Mouse (Mus musculus): Measurements from ENCODE around the gene E130308A19Rik.

Gene E130308A19Rik

DNA sequence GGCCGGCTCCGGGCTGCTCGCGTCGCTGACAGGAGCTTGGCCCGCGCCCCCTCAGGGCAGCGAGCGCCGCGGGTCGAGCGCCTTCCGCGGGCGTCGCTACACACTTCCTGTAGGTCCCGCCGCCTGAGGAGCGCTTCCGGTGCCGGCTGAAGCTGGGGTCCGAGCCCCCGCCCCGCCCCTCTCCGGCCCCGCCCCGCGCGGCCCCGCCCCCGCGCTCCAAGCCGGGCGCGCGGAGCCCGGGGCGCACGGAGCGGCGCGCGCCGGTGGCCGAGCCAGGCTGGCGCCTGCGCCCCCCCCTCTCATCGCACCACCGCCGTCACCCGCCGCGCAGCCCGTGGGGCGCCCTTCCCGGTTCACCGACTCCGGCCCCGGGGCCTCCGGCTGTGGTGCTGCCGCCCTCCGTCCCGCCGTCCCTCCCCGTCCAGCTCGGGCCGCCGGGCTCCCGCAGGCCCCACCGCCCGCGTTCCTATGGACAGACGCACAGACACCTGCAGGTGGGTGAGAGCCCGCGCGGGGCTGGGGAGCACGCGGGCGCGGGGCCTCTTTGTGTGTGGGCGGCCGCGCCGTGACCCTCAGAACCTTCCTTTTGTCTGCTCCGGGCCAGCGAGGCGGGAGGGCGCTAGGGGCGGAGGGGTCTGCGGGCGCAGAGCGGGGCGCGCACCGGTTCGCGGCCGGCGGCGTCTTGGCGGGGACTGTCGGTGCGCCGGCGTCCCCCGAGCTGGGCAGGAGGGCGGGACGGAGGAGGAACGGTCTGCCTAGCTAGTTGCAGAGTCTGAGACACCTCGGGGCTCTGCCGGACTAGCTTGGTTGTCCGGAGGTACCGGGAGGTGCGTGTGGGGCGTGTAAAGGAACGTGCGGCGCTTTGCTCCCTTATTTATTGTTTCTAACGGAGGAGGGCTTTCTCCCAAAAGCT, at the start of gene E130308A19Rik:
E130308A19Rik (plus strand) TSS at position 214 of the 913 bp plus-strand sequence.
- peak; percentile 91 for DNase-seq

DNA sequence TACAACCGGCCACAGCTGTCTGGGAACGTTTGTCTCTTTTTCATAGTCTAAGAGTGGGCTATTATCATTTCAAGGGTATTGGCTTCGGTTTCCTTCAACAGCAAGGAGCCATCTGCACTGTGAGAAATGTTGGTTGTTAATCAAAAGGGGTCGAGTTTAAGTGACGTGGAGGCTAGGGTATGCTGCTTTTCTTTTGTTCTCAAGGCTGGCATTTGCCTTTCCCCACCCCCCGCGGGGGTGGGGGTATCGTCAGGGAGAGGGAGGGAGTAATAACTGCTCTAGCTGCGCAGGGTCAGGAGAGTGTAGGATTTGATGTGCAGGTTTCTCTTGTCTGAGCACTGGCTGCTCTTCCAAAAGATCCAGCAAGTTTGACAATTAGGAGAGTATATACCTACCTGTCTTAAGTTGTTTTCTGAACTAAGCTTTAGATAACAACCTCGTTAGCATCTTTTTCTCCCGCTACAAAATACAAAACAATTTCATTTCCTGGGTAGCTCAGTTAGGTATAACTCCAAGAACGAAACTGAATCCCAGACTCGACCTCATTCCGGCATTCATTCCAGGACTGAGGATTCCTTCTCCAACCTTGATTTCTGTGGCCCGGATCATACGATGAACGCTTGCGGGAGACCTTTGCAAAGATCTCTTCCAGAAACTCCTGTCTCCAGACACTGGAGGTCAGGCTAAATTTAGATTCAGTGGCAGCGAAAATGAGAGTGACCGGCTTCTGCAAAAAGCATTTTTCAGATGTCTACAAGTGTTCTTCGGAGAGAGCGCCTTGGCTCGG, 45.3 kb upstream of the E130308A19Rik start:
- peak; percentile 30 for DNase-seq

DNA sequence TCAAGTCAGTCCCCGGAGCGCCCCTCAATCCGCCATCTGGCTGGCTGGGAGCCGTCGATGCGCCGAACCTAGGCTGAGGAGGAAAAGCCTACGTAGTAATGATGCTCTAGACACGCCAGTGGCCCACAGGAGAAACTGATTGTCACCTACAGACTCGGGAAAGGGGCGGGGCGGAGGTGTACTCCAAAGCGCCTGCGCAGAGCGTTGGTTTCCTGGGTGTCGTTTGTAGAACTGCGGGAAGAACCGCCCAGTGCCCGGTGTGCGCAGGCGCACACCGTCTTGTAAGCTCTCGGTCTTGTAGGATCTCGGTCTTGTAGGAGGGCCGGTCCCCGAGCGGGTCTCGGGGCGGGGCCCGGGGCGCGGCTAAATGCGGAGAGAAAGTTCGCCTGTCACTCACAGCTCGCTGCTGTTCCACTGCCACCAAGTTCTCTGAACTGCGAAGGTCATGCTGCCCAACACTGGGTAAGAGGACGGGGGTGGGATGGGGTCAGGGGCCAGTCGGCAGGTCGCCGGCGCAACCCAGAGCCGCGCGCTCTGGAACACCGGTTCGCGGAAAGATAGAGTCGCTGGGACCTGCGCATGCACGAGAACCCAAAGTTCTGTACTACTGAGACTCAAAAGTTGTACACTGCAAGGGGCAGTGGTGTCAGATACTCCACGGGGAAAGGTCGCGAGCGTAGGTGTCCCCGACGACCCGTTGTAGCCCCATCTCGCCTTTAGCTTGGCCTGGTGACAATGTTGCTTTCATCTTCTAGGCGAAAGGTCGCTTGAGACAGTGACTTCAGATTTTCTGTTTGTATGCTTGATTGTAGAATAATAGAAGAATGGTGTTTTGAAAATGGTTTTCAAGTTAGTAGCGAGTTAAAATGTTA, 44.5 kb upstream of the E130308A19Rik start, which contains the start of gene Hsdl2:
Hsdl2 (plus strand) TSS at position 250 of the 872 bp plus-strand sequence.
- DNase-seq, result peak; percentile 99

DNA sequence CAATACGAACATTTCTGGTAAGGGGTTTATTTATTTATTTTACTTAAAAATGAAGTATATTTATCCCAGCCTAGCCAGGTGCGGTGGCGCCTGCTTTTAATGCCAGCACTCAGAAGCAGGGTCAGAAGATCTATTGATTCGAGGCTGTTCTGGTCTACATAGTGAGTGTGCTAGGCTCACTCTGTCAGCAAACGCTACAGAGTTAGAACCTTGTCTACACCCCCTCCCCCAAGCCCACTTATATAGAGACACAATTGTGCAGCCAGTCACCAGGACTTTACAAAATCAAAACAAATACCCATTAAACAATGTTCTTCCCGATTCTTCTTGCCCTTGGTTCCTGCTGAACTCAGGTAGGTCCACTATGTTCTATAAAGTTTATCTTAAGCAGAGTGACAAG, 43.8 kb upstream of the E130308A19Rik start:
- no peak for DNase-seq

DNA sequence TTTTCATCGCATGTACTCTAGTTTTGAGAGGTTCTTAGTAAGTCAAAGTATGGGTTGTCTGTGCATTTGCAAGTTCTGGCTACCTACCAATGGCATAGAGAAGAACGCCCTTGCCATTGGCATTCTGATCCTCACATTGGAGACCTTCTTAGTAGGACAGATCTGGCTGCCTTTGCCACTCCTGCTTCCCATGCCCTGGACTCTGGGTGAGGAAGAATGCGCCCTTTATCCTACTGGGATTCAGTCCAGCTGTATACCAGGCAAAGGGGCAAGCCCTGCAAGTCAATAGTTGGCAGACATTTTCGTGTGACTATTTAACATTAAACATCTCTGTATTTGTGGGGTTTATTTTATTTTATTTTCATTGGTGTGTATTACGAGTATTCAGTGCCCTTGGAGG, 40.9 kb upstream of the E130308A19Rik start:
- peak; percentile 85 for DNase-seq

DNA sequence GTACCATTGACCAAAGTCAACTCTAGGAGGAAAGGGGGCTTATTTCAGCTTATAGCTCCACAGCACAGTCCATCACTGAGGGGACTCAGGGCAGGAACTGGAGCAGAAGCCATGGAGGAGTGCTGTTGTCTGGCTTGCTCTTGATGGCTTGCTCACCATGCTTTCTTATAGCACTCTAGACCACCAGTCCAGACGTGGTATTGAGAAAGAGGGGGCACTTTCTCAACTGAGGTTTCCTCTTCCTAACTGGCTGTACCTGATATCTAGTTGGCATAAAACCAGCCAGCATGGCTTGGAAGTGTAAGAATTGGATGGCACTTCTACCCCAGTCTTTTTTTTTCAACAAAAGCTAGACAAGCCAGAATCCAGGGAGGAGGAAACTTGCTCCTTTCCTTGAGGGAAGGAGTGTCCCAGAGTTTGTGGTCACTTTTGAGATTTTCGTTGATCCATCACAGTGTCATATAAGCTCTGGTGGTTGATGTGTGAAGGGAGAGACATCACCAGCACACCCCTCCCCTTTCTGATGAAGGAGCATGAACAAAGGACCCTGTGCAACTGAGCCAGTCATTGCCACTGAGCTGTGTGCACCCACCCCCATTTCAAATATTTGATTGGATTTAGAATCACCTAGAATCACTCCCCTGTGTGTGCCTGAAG, 38.7 kb upstream of the E130308A19Rik start:
- DNase-seq, result no peak

DNA sequence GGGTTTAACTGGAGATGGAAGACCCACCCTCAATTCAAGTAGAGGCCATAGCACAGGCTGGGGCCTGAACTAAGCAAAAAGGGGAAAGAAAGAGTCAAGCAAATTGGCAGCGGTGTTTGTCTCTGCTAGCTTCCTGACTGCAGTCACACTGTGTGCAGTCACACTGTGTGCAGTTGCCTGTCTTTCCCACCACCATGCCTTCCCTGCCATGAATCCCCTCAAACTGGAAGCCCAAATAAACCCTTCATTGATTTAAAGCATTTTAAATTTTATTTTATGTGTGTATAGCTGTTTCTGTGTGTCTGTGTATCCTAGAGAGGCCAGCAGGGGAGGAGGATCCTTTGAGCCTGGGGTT, 38.2 kb upstream of the E130308A19Rik start:
- no peak for DNase-seq

DNA sequence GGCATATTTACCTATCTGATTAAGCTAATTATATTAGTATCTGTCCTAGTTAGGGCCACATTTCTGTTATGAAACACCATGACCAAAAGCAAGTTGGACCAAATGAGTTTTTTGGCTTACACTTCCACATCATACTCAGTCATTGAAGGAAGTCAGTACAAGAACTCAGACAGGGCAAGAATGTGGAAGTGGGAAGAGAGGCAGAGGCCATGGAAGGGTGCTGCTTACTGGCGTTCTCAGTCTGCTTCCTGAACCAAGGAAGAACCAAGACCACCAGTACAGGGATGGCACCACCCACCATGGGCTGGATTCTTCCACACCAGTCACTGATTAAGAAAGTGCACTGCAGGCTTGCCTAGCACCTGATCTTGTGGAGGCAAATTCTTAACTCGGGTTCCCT, 31.4 kb upstream of the E130308A19Rik start:
- no peak for DNase-seq

DNA sequence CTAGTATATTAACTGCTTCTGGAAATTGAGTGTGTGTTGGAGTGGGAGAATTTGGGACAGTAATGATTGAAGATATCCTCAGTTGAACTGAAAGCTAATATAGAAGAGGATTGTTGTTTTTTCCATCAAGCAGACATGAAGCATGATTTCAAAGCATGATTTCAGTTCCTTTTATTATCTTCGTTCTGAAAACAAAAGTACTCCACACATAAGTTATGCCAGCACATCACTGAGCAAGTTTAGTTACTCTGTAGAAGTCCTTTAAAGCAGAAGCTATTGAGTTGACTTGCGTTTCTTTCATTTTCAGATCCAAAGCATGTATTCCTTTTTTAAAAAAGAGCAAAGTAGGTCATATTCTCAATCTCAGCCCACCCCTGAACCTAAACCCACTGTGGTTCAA, 29.5 kb upstream of the E130308A19Rik start:
- DNase-seq, result no peak

DNA sequence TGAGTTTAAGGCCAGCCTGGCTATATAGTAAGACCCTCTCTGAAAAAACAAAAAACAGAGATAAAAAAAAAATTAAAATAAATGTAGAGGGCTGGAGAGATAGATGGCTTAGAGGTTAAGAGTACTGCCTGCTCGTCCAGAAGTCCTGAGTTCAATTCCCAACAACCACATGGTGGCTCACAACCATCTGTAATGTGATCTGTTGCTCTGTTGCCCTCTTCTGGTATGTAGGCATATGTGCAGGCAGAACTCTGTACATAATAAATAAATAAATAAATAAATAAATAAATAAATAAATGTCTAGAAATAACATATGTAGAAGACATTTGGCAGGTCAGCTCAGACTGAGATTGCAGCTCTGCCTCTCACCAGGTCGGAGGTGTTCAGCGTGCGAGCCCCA, 23.3 kb upstream of the E130308A19Rik start:
- no peak for DNase-seq

DNA sequence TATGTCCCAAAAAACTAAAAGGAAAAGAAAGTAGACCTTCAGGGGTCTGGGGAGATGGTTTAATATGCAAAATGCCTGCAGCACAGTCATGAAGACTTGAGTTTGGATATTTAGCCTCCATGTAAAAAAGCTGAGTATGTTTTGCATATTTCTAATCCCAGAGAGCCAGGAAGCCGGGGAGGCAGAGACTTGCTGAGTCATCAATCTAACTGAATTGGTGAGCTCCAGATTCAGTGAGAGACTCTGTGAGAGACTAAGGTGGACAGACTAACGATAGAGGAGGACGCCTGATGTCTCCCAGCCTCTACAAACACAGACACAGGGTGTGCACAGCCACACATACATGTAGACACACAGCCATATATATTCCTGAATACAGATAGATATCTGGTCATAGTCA, 21.1 kb upstream of the E130308A19Rik start:
- DNase-seq, result no peak

DNA sequence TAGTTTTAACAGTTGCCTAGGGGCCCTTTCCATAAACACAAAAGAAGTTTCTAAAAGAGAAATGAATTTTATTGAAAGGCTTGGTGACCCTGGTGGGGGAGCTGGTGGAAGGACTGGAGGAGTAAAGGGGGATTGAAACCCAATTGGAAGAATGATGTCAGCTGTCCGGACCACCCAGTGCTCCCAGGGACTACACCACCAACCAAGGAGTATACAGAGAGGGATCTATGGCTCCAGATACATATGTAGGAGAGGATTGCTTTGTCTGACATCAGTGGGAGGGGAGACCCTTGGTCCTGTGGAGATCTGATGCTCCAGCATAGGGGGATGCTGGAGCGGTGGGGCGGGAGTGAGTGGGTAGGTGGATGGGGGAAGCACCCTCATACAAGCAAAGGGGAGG, 20.5 kb upstream of the E130308A19Rik start:
- no peak for DNase-seq

DNA sequence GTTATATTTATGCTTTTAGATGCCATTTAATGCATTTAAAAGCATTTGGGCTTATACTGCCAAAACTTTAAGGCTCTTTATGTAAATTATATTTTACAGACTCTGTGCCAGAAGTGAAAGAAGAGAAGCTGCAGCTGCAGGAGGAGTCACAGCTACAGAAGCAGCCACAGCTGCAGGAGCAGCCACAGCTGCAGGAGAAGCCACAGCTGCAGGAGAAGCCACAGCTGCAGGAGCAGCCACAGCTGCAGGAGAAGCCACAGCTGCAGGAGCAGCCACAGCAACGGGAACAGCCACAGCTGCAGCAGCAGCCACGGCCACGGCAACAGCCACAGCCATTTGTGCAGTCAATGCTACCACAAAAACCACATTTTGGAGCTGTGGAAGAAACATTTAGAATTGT, 15.6 kb upstream of the E130308A19Rik start:
- no peak for DNase-seq

DNA sequence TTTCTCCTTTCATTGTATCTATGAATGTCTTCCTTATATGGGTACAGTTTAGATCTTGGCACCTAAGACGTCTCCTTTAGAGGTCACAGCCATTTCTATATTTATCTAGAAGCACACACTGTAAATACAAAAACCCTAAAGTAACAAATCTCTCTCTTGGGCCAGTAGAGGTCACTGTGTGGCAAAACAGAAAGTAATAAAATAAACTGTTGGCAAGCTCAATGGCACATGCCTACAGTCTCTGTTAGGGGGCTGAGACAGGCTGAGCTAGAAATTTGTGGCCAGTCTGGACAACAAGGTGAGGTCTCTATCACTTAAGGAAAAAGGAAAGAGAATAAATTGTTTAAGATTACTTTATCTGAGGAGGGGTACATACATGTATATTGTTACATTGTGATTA, 11.0 kb upstream of the E130308A19Rik start:
- peak; percentile 49 for DNase-seq

DNA sequence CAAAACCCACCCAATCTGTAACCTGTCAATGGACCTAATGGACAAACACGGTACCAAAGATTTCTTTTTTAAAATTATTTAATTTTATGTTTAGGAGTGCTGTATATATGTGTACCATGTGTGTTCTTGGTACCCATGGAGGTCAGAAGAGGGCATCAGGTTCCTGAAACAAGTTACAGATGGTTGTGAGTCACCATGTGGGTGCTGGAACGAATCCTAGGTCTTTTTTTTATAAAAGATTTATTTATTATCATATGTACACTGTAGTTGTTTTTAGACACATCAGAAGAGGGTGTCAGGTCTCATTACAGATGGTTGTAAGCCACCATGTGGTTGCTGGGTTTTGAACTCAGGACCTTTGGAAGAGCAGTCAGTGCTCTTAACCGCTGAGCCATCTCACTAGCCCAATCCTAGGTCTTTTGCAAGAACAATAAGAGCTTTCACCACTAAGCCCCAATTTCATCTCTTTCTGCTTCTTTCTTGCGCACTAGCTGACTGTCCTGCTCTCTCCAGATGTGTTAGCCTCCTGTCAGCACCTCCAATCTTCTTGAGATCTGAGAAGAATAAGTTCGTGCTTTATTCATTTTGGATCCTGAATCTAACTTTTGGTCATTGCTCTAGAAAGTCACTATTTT, 6.3 kb upstream of the E130308A19Rik start:
- no peak for DNase-seq

DNA sequence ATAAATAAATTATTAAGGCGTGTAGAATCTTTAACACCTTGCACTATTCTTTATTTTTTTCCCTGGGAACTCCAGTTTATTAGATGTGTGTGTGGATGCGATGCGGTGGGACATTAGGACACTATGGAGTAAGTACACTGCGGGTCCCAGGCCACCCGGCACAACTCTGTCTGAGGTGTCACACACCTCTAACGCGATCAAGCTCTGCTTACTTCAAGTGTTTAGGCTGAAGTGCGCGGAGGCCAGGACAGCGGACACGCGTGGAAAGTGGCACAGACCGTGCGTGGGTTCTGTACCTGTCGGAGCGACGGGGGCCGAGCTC, 374 bp upstream of the E130308A19Rik start:
- no peak for DNase-seq

DNA sequence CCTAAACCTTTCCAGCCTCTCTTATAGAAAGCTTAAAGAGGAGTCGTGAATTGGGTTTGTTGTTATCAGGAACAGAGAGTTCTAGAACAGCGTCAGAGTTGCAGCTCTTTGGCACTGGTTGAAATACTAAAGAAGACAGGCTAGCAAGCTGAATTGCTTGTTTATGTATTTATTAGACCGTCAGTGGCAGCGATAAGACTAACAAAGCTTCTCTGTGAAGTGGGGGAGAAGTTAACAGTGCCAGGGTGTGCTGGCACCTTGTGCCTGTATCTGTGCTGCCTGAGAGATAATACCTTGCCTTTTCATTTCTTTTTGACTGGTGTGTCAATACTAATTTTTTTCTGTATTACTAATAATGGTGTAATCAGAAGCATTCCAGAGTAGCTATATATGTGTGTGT, 2.2 kb downstream of the E130308A19Rik start:
- DNase-seq, result no peak

DNA sequence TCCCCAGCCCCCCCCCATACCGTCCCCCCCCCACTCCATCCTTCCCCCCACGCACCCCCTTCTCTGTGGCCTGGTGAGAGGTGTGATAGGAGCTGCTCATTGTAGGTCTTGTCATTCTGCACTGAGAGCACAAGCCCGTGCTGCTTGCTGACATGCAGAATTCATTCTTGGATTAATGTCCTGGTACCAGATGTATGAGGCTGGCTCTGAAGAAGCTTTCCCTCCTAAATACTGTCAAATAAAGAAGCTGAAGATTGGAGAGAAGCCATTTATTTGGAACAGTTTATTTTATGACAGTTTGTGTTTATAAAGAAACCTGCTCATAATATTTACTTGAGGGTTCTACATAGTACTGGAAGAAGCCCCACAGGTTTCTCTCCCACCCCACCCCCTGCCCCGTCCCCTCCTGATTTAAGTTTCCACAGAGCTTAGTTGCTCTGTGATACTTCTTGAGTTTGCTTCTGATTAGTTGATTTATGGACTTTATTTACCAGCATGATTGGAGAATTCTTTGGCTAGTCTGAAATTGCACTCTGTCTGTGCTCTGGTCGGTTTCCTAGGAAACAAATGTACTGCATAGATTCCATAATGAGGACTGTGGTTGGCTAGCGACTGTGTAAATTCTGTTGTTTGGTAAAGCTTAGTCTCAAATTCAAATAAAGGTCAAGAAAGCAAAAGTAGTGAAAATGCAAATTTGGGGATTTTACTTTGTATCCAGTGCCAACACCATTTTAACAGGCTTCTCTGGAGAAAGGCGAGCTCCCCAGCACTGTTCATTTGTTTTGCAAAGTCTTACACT, 3.3 kb downstream of the E130308A19Rik start:
- no peak for DNase-seq

DNA sequence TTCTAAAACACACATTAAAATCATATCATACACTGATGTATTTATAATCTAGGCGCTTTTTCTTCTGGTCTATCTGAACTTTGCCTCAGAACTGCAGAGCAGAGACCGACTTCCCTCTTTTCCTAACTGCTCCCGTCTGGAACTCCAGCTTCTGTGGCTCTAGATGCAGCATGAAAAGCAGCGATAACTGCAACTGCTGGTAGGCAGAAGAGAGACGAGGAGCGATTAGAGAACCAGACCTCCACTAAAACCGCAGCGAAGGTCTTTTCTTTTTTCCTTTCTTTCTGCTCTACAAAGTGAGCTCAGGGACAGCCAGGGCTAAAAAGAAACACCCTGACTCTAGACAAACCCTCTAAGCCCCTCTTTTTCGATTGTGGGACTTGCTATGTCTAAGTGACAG, 4.1 kb downstream of the E130308A19Rik start:
- DNase-seq, result no peak

DNA sequence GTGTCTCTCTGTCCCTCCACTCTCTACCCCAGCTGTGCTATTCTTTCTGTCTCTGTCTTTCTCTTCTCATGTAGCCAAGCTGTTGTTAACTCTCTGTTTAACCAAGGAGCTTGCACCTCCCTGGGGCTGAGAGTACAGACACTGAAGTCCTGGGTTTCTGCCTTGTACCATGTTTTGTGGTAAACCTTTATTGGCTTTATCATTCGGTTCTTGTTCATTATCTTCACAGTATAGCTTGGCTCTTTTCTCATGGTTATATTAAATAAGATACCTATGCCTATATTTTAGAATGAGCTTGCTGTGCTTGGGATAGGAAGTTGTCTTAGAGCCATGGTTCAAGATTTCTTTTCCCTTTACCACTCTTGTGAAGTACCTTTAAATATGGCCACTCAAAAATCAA, 8.5 kb downstream of the E130308A19Rik start:
- no peak for DNase-seq

DNA sequence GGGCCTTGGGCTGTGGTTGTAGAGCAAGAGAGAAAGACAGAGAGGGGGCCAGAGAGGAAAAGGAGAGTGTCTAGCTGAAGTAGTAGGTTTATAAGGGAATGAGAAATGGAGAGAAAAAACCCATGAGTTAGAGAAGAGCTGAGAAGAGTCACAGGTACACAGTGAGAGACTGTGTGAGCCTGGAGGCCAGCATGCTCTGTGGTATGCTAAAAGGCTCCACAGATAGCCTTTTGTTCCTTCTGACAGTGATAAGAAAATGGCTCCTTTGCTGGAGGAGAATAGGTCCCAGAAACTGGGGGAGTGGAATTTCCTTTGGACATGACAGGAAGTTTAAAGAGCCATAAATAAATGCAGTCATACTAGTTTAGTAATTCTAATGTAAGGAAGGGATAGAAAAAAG, 13.2 kb downstream of the E130308A19Rik start:
- DNase-seq, result no peak

Data from kidney, postnatal 14 days (tissue).